Mouse (Mus musculus): ENCODE data around the gene Bhmt2. TPM values are rescaled to one million over a fixed set of nuclear protein-coding genes. Genes with fewer than 3 reads are reported as not detected.

Gene Bhmt2
- total RNA-seq, 2 experiments from 2014 or later = not detected

DNA sequence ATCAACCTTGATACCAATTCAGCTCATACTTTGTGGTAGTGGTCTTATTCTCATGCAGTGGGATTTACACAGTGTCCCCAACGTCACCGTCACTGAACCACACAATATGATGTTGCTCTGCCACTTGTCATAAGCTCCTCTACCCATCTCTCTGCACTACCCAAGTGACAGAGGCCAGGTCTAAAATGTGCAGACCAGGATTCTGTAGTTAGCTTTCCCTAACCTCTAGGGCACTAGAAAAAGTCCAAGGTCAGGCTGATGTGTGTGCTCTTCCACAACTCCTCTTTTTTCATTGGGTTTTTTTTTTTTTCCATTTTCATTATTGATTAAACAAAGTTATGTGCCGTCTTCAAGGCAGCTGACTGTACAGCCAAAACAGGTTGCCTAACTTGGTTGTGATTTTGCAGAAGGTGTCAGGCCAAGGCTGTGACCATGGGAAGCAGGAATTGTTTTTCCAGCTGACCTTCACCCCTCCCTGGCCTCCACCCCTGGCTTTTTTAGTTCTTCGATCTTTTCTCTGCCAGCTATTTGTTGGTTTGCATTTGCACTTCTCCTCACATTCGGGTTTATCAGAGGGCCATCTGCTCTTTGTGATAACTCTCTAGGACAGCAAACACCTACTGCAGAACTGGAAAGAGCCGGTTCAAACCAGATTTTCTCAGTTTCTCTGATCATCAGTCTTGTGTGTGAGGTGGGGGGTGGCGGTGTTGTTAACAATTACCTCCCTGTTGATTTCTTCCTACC is 25.5 kb downstream of the Bhmt2 start:
- ATAC-seq (replicated peaks; ENCODE audit: poor library complexity, severe bottlenecking) = no peak

DNA sequence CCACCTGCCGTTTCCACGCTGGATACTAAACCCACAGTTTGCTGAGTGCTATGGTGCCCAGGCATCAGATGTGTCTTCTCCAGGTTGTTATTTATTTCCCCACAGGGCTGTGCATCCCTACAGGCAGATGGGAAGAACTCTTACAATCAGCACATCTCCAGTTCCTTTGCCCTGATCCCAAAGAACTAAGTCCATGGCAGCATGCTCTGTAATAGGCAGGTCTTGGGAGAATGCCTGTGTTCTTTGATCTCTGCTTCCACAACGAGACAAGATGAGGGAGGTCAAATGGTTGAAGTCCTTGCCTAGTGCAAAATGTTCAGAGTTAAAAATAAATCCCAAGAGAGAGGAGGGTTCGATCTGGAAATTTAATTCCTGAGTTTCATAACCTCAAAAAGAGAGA is 34.5 kb downstream of the Bhmt2 start:
- ATAC-seq (replicated peaks; ENCODE audit: poor library complexity, severe bottlenecking) = no peak

DNA sequence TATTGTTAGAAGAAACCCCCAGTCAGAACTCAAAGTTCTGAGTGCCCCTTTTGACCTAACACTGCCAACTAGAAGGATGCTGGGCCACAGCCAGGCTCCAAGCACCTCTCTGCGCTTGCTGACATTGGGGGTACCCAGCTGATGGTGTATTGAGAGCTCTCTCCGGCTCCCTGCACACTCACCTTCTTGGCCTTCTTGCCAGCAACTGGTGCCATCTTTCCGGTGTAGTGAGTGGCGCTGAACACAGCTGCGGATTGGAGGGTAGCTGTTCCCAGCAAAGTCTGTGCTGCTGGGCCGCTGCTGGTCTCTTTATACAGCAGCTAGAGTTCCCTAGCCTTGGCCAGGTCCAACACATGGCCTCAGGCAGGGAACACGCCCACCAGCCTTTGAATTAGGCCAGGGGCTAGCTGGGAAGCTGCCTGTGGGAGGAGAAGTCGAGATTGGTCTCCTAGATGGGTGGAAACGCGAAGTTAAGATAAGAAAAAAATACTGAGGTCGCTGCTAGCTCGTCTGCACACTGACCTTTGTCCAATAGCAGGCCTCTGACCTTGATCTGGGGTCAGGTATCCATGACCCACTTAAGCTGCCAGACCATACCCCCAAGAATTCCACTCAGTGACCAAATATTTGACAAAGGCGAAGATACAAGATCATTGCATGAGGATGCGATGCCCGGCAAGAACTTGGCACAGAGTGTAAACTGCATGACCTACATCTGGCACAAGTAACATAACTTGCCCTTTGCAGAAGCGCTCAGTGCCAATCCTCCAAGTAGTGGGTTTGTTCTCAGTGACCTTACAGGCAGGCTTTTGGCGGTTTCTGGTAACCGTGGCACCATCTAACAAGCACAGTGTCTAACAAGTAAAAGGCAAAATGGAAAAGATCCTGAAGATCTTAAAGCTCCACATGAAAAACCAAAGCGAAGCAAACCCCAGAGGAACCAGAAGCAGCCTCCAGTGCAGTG is 36.5 kb downstream of the Bhmt2 start, which contains the start of gene Bhmt:
Bhmt (minus strand) TSS at position 680 of the 964 bp plus-strand sequence.
- no peak for ATAC-seq (replicated peaks; ENCODE audit: poor library complexity, severe bottlenecking)

DNA sequence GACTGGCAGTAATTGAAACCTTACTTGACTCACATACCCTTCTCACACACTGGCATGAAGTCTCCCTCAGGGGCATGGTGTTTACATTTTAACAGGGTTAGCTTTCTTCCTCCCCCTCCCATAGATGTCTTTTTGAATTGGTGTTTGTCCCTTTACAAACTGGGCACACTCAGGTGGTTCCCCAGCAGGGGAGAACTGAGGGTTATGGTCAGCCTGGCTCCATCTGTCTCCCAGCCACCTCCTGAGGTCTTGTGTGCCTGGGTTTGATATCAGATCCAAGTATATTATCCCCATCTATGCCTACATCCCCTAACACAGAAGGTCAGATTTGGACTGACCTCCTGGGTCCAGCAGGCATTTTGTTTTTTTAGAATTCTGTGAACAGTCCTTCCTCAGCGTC is 37.5 kb downstream of the Bhmt2 start:
- no peak for ATAC-seq (replicated peaks; ENCODE audit: poor library complexity, severe bottlenecking)

DNA sequence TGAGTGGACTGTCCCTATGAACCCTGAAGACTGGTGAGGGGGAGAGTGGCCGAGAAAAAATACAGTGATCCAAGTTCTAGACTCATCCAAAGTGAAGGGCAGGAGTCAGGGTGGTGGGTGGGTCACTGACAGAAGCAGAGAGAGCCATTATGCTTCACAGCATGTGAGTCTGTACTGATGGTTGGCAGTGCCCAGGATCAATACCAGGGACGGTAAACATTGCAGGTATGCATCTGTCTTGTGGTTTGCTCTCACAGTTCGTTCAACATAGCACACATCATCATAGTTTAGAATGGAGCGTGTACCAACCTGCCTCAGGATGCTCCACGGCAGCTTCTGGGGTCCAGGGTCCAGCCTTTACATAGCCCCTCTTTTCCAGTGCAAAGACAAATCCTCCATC is 41.2 kb downstream of the Bhmt2 start:
- ATAC-seq (replicated peaks; ENCODE audit: poor library complexity, severe bottlenecking) = no peak

DNA sequence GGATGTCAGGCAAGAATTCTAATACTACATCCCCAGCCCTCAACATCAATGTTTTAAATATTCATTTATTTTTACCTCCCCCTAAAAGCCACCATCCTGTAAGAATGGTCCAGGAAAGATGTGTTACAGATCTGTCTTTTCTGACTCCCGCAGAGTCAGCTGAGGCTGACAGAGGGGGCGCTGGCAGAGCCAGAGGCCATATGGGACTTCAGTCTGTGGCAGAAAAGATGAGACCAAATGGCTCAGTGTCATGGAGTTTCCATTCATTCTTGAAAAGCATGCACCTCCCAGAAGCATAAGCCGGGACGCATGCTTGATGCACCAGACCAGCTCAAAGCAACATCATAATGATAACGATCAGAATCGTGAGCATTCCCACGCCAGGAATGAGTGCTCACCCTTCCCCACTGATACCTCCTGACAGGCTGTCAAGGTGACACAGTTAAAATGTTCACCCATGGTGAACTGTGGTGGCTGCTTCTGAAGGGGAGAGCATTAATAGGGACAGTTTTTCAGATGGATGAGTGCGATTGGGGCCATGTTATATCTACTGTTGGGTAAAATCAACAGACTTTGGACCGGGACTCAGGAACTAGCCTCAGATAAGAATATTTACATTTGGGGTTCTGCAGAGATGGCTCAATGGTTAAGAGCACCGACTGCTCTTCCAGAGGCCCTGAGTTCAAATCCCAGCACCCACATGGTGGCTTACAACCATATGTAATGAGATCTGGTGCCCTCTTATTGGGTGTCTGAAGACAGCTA is 43.0 kb downstream of the Bhmt2 start:
- no peak for ATAC-seq (replicated peaks; ENCODE audit: poor library complexity, severe bottlenecking)

DNA sequence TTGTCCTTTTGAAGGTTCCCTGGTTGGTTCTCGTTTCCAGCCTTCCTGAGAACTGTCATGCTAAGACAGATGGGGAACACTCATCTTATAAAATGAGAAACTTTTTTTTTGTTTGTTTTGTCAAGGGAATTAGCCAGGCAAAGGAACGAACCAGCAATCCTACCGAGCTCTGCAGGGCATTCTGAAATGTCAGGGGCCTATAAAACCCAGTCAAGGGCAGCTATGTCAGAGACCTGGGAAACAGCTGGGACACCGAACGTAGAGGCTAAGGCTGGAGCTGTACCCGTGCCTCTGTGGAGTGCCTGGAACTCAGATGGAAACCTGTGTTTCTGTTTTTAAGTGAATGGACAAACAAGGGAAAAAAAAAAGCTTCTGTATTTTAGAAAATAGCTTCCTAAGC is 45.2 kb downstream of the Bhmt2 start:
- ATAC-seq (replicated peaks; ENCODE audit: poor library complexity, severe bottlenecking) = no peak

DNA sequence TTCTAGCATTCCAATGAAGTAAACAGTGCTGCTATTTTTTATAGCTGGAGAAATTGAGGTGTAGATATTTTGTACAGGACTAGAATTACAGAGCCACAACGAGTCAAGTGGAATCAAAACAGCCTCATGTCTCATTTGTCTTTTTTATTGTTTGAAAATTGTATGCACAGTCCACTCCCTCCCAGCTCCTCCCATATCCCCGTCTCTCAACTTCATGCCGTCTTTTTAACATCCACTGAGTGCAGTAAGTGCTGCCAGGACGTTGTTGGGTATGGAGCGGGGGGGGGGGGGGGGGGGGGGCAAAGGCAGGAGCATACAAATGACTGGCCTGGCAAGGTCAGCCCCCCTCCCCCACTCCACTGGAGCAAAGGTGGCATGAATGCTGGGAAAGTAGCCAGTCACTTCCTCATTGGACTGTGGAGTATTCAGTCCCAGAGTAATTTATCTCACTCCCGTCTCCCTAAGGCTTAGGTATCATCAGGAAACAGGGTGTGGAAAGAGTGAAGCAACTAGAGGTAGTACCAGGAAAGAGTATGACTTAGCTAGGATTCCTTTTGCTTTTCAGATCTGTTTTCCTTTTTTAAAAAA is 59.6 kb downstream of the Bhmt2 start:
- no peak for ATAC-seq (replicated peaks; ENCODE audit: poor library complexity, severe bottlenecking)

DNA sequence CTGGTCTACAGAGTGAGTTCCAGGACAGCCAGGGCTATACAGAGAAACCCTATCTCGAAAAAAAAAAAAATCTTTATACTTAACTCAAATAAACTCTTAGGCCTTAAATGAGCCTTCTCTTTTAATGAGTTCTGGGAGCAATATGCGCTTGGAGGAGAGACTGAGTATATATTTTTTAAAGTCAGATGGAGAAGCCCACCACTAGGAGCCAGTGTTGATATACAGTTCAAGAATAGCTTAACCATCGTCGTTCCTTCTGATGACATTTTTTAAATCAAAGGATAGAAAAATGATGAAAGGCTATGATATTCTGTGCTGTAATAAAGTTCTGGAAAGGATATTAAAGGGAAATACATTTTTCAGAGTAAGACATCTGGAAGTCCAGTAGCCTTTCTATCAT is 60.3 kb downstream of the Bhmt2 start:
- ATAC-seq (replicated peaks; ENCODE audit: poor library complexity, severe bottlenecking) = no peak

DNA sequence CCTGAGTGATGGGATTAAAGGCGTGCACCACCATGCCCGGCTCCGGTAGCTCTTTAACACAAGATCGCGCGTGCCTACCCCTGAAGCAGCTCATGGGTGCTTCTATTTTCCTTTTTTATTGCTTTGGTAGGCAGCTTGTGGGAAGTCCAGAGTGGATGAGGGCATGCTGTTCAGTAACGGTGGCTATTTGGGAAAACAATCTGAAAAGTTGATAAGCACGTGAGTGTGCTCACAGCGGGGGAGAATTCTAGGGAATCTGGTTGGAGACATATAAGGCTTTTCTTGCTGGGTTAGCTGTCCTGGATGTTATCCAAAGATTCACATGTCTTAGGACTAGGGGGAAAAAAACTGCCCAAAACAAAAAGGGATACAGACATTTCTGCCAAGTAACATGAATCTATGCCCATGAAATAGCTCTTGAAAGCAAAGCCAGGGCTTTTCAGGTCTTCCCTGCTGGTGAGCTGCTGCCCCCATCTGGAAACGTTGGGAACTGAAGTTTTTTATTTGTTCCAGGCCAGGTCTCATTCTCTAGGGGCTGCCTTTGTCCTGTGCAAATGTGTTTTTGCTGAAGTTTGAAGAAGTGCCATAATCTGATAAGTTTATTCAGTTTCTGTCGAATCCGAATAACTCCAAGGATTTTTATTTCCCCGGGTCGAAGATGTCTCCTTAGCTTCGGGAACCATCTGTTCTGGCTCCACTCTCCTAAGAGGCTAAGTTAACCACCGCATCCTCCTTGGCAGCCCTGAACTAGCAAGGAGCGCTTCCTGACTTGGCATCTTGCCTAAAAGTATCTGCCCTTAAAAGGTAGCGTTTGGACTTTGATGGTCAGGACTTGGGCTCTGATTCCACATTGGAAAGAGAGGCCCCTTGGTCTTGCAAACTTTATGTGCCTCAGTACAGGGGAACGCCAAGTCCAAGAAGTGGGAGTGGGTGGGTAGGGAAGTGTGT is 61.2 kb downstream of the Bhmt2 start:
- ATAC-seq (replicated peaks; ENCODE audit: poor library complexity, severe bottlenecking) = peak; percentile 48; the same call in 1 of the 2 replicates

DNA sequence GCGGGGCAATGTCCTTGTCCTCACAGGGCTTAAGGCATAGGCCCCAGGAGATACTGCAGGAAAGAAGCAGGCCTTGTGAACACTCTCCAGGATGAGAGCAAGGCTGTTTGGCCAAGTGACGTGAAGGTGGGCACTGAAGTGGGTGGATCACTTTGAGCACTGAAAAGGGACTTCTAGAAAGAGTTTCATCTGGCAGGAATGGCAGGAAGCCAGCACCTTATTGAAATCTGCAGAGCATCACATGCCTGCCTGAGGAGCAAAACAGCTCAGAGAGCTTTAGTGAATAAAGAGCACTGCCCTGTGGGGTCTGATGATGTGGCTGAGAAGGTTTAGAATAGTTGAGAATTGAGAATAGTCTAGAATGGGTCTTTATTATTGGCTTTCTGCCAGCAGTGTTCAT is 65.6 kb downstream of the Bhmt2 start:
- ATAC-seq (replicated peaks; ENCODE audit: poor library complexity, severe bottlenecking) = no peak

DNA sequence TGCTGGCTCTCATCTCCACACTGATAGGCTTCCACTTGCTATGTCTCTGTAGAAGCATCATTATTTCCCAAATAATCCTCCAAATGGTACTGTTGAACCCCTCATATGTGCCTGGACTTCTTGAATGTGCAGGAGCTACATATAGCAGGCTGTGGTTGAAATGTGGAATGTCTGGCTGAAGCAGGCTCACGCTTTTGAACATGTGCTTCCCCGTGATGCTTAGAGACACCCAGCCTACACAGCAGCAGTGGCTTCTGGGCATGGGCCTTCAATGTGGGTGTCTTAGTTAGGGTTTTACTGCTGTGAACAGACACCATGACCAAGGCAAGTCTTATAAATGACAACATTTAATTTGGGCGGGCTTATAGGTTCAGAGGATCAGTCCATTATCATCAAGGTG is 66.4 kb downstream of the Bhmt2 start:
- no peak for ATAC-seq (replicated peaks; ENCODE audit: poor library complexity, severe bottlenecking)

DNA sequence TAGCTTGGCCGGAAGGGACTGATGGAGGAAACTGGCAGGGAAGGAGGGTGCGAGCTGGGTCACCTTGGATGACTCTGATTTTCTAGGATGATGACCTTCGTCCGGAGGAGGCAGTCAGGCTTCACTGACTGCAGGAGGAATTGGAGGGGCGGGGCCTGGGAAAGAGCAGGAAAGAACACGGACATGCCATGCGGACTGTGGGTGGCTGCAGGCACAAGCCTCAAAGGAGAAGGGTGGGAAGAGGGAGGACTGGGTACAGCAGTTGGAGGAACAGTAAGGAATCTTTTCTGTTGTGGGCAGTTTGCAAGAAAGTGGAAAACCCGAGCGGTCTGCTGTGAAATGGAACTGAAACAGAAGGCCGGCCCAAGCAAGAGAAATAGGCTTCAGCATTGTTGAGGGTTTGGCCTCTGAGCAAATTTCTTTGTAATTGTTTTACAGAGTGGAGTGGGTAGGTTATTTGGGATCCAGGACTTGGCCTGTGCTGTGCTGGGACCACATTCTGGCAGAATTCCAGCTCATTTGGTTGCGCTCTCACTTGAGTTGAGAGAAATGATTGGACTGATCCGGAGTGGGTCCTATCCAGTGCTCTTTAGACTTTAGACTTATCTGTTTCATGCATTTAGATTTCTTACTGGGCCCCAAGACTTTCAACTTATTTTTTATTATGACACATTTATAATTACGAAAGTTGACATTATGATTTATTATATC is 67.1 kb downstream of the Bhmt2 start:
- ATAC-seq (replicated peaks; ENCODE audit: poor library complexity, severe bottlenecking) = no peak

Other genes with a start within 250 kb of the Bhmt2 start
- gene Jmy, start 174.5 kb downstream of the Bhmt2 start, total RNA-seq (2014; fragmentation: Nextera tagmentation) = 6.5 and 8.6 TPM in 2 replicates
- 5.8 and 6.4 TPM in 2 replicates for gene Jmy, start 174.5 kb downstream of the Bhmt2 start, total RNA-seq (2017)
- not detected in 2 replicates for gene Bhmt, start 36.3 kb downstream of the Bhmt2 start, total RNA-seq (2014; fragmentation: Nextera tagmentation)
- gene Bhmt, start 36.3 kb downstream of the Bhmt2 start, total RNA-seq (2017) = not detected in 2 replicates
- not detected in 2 replicates for gene Dmgdh, start 131 bp upstream of the Bhmt2 start, total RNA-seq (2014; fragmentation: Nextera tagmentation)
- gene Dmgdh, start 131 bp upstream of the Bhmt2 start, total RNA-seq (2017) = not detected in 2 replicates
- 80.8 and 112 TPM in 2 replicates for gene Arsb, start 97.3 kb upstream of the Bhmt2 start, total RNA-seq (2014; fragmentation: Nextera tagmentation)
- gene Arsb, start 97.3 kb upstream of the Bhmt2 start, total RNA-seq (2017) = 32.4 and 40.6 TPM in 2 replicates

Data from granulocyte monocyte progenitor cell, adult 5-6 weeks (primary cell).